Mouse (Mus musculus): ENCODE data around the gene Foxo1.

GRCm38 (mm10) chr3:52396951-52397615, 128.9 kb downstream of the Foxo1 start:
- TF ChIP-seq CTCF (IDR thresholded peaks at IDR 0.05; ENCODE audit: insufficient read depth, low read depth, low read length) (no peak), POLR2A (IDR thresholded peaks at IDR 0.05; ENCODE audit: insufficient read depth, low read depth, low read length) (no peak)

Data from olfactory bulb, adult 2 months (tissue).